Mouse (Mus musculus): Measurements from ENCODE around the gene Klhl8. TPM values are rescaled to one million over a fixed set of nuclear protein-coding genes. Genes with fewer than 3 reads are reported as not detected.
A peak's percentile ranks its signal among the peaks of the same experiment; 100 is the strongest.

Klhl8 gene
- polyA plus RNA-seq, 1 experiment from 2014 or later = 18.2 TPM

DNA sequence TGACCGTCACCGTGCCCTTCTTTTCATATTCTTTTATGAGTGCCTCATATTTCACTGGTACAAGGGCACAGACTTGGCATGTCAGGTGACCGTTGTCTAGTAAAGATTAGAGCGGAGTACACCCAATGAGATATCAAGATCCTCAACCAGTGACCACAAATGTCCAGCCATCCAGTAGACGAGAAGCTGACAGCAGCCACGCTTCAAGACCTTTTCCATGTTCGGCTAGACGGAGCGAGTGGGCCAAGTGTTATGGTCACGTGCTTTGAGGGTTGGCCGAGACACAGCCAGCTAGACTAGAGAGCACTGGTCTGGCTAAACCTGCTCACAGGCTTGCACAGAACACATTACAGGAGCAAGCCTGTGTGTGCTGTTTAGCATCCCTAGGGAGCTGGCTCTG is 50.4 kb downstream of the Klhl8 start:
- Histone ChIP-seq H3K9ac (no peak overlapping the region), H3K27ac (replicated peaks) (no peak overlapping the region), H3K9me3 (replicated peaks) (no peaks in the 10 kb centered on the region), H3K27me3 (no peaks in the 10 kb centered on the region), H3K4me2 (replicated peaks) (no peak overlapping the region), H3K4me3 (replicated peaks) (no peak overlapping the region), H3K36me3 (peaks cover 4% of the 10 kb centered on the region; the same call in 1 of the 2 replicates), H3K4me1 (peaks cover 3% of the 10 kb centered on the region; the same call in 1 of the 2 replicates)
- no peak for ATAC-seq (ENCODE audit: insufficient number of reproducible peaks, low FRiP score, low TSS enrichment, low read depth)
- WGBS = 90% methylated on average over 11 of the region's 11 CpGs

DNA sequence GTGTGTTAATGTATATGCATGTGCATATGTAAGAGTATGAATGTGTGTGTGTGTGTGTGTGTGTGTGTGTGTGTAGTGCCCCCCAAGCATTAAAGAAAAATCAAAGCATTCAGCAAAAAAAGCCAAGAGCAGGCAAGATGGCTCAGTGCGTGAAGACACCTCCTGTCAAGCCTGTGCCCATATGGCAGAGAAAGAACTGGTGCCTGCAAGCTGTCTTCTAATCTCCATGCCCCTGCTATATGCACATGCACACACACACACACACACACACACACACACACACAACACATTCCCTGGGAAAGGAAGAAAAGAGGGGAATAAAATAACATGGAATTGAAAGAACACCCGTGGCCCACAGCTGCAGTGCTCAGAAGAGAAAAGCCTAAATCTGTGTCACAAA is 53.9 kb downstream of the Klhl8 start:
- 72% methylated on average over 2 of the region's 2 CpGs for WGBS
- no peak overlapping the region for H3K4me3 ChIP-seq (replicated peaks)
- peaks cover 9% of the 10 kb centered on the region for H3K4me1 ChIP-seq
- H3K9ac ChIP-seq = no peak overlapping the region
- H3K27ac ChIP-seq (replicated peaks) = no peak overlapping the region
- no peak overlapping the region for H3K4me2 ChIP-seq (replicated peaks)
- H3K36me3 ChIP-seq = peaks cover 6% of the 10 kb centered on the region; the same call in 1 of the 2 replicates
- ATAC-seq (ENCODE audit: insufficient number of reproducible peaks, low FRiP score, low TSS enrichment, low read depth) = no peak
- H3K27me3 ChIP-seq = no peaks in the 10 kb centered on the region
- no peaks in the 10 kb centered on the region for H3K9me3 ChIP-seq (replicated peaks)

DNA sequence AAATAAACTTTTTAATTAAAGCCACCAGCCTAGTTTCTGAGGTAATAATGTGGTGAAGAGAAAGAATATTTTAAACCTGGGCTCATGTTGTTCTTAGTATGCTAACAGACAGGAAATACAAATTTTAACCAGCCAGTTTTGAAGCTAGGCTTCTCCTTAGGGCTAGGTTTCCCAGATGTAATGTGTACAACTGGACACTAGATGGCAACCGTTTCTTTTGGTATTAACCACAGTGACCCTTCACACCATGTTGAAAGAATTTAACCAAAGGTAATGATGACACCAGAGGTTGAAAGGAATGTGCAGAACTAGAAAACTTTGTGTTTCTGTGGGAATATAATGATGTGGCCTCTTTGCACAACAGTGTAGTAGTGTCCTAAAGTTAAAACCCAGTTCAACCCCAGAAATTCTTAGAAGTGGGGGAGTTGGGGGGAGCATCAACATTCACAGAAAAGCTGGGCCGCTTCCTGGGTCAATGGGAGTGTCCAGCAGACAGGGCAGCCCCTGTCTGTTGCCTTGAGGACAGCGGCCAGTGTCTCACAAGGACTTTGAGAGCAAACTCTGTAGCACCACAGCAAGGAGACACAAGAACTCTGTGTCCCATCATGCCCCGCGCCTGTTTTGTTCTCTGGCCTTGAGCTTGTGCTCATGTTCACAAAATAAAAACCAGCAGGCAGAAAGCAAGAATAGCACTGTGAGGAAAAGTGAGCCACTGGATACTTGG is 54.6 kb downstream of the Klhl8 start:
- Histone ChIP-seq H3K27ac (replicated peaks) (no peak overlapping the region), H3K4me3 (replicated peaks) (no peak overlapping the region), H3K9ac (no peak overlapping the region), H3K36me3 (peaks cover 11% of the 10 kb centered on the region; the same call in 1 of the 2 replicates), H3K4me1 (peaks cover 9% of the 10 kb centered on the region), H3K9me3 (replicated peaks) (no peaks in the 10 kb centered on the region), H3K4me2 (replicated peaks) (no peak overlapping the region), H3K27me3 (no peaks in the 10 kb centered on the region)
- 0 out of 2 replicates have a peak, but pooled peaks have one; percentile 35 for ATAC-seq (ENCODE audit: insufficient number of reproducible peaks, low FRiP score, low TSS enrichment, low read depth)
- 54% methylated on average over 5 of the region's 5 CpGs for WGBS

DNA sequence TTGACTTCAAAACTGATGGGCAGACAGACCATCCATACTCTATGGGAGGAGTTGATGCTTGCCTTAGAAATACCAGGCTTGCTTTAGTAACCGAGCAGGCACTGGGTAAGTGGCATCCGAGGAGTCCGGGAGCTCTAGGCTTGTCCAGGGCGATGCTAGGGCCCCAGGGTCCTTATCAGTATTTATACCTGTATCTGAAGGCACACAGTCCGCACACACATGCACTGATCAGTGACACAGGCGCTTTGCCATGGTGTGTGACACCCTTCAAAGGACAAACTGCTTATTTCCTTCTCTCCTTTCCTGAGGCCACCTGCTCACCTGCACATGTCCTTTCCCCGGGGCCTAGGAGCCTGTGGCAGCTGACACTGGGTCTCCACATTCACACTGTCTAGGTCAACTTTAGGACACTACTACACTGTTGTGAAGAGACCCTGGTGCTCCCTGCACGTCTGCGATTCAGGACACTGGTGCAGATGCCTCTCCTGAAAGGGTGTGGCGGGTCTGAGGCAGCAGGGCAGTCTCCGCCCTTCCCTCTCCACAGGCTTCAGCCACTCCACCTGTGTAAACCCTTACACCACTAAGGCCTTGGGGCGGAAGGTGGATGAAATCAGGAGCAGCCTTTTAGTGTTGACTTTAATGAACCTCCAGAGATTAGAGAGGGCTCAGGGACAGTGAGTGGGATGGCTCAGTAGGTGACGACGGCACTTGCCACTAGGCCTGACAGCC is 55.4 kb downstream of the Klhl8 start:
- H3K4me3 ChIP-seq (replicated peaks) = no peak overlapping the region
- peaks cover 17% of the 10 kb centered on the region; the same call in 1 of the 2 replicates for H3K36me3 ChIP-seq
- WGBS = 86% methylated on average over 14 of the region's 14 CpGs
- H3K4me2 ChIP-seq (replicated peaks) = no peak overlapping the region
- no peak overlapping the region for H3K27ac ChIP-seq (replicated peaks)
- H3K4me1 ChIP-seq = peaks cover 9% of the 10 kb centered on the region
- H3K9ac ChIP-seq = no peak overlapping the region
- no peak for ATAC-seq (ENCODE audit: insufficient number of reproducible peaks, low FRiP score, low TSS enrichment, low read depth)
- no peaks in the 10 kb centered on the region for H3K9me3 ChIP-seq (replicated peaks)
- H3K27me3 ChIP-seq = no peaks in the 10 kb centered on the region

DNA sequence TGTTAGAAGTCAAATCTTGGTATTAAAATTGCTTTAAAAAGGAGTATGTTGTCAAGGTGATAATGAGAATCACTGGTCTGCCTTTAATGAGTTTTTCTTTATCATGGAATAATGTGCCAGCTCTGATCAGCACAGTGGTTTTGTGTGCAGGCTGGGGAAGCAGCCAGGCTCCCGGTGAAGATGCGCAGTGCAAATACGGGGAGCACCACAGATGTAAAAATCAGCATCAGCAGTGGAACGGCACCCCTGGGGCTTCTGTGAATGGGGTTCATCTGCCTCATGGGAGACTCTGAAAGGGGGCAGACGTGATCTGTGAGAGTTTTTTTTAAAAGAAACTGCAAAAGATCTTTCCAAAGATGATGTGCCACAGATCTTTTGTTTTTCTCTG is 56.3 kb downstream of the Klhl8 start:
- H3K4me3 ChIP-seq (replicated peaks) = no peak overlapping the region
- H3K27ac ChIP-seq (replicated peaks) = no peak overlapping the region
- no peak for ATAC-seq (ENCODE audit: insufficient number of reproducible peaks, low FRiP score, low TSS enrichment, low read depth)
- WGBS = 81% methylated on average over 5 of the region's 5 CpGs
- H3K36me3 ChIP-seq = peaks cover 24% of the 10 kb centered on the region
- H3K9ac ChIP-seq = no peak overlapping the region
- H3K27me3 ChIP-seq = no peaks in the 10 kb centered on the region
- H3K4me1 ChIP-seq = peaks cover 9% of the 10 kb centered on the region
- H3K9me3 ChIP-seq (replicated peaks) = no peaks in the 10 kb centered on the region
- H3K4me2 ChIP-seq (replicated peaks) = no peak overlapping the region

DNA sequence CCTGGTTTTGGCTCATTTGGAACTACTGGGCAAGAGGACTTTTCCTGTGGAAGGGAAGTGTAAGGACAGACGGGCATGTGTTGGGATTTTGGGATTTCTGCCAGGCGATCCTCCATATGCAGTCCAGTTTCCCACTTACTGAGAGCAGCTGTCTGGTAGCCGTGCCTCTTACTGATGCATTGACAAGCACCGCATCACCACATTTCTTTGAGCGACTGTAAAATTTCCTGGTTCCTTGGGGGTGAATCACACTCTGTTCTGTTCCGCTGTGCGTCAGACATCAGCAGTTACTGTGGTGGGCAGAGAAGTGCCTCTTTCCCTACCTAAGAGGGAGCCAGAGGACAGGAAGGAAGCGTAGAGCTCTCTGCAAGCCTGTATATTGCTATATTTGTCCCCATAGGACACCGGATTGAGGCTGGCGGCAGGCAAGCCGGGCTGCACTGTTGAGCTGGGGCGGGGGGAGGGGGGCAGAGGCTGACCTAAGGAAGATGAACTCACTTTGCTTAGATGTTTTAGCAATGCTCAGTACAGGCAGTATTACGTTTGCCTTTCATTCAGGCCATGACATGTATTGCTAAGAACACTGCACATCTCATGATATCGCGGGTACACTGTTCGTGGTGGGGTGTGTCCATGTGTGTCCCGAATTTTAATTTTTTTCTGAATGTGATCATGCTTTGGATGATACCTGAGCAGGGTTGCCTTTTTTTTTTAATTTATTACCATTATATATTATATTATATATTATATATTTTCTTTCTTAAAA is 56.8 kb downstream of the Klhl8 start:
- Histone ChIP-seq H3K27me3 (no peaks in the 10 kb centered on the region), H3K4me2 (replicated peaks) (no peak overlapping the region), H3K36me3 (peaks cover 27% of the 10 kb centered on the region), H3K4me1 (peaks cover 9% of the 10 kb centered on the region), H3K9ac (no peak overlapping the region), H3K4me3 (replicated peaks) (no peak overlapping the region), H3K27ac (replicated peaks) (no peak overlapping the region), H3K9me3 (replicated peaks) (no peaks in the 10 kb centered on the region)
- 51% methylated on average over 17 of the region's 17 CpGs for WGBS
- ATAC-seq (ENCODE audit: insufficient number of reproducible peaks, low FRiP score, low TSS enrichment, low read depth) = peak; percentile 31; the same call in 1 of the 2 replicates

DNA sequence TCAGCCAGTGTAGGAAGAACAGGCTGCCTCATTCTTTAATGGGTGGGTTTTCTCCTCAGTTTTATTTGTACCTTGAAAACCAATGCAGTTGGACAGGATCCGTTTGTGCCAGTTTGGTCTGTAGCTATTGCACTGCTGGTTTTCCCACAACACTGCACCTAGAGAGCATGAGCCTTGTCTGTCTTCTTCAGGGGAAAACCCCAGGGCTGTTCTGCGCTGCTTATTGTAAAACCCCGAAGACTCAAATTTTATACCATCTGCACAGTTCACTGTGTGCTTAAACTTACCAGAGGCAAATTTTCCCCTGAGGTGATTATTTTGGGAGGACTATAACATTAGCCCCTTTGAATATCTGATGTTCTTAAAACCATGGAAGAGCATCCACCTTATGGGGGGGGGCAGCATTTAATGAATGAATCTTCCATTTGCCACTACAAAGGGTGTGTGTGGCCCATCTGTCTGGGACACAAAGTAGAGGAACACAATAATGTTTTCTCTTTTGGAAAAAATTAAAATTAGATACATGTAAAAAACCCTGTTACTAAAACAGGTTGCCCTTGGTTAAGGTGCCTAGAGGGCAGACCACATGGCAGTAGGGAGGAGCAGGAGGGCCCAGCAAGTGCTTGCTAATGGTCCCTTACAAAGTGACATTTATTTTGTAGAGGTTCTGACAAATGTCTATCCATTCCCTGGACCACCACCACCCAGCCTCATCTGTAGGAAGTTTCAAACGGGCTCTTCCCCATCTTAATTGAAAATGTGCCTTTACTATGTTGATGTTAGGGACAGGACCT is 58.1 kb downstream of the Klhl8 start:
- WGBS = 70% methylated on average over 4 of the region's 4 CpGs
- no peaks in the 10 kb centered on the region for H3K9me3 ChIP-seq (replicated peaks)
- peaks cover 9% of the 10 kb centered on the region for H3K4me1 ChIP-seq
- H3K36me3 ChIP-seq = peaks cover 27% of the 10 kb centered on the region
- H3K4me2 ChIP-seq (replicated peaks) = no peak overlapping the region
- no peak overlapping the region for H3K27ac ChIP-seq (replicated peaks)
- no peaks in the 10 kb centered on the region for H3K27me3 ChIP-seq
- no peak overlapping the region for H3K4me3 ChIP-seq (replicated peaks)
- no peak for ATAC-seq (ENCODE audit: insufficient number of reproducible peaks, low FRiP score, low TSS enrichment, low read depth)
- no peak overlapping the region for H3K9ac ChIP-seq

DNA sequence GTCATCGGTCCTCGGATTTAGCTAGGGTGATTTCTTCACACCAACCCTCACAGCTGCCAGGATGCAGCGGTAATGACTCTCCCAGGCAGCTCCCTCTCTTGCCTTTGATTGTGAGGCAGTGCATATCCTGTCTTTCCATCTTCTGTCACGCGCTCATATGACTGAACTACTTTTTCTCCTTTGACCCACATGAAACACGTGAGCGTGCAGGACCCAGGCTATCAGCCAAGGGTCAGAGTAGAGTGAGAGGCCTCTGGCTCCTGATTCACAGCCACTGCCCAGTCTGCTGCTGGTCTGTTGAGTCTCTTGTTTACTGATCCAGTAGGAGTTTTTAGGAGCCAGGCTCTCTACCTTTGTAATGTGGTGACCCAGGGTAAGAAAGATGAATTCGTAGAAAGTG is 62.5 kb downstream of the Klhl8 start:
- no peaks in the 10 kb centered on the region; the same call in 1 of the 2 replicates for H3K27me3 ChIP-seq
- no peak overlapping the region for H3K4me2 ChIP-seq (replicated peaks)
- H3K27ac ChIP-seq (replicated peaks) = no peak overlapping the region
- H3K4me3 ChIP-seq (replicated peaks) = no peak overlapping the region
- H3K9ac ChIP-seq = no peak overlapping the region
- no peak for ATAC-seq (ENCODE audit: insufficient number of reproducible peaks, low FRiP score, low TSS enrichment, low read depth)
- H3K4me1 ChIP-seq = peaks cover 15% of the 10 kb centered on the region
- 85% methylated on average over 8 of the region's 8 CpGs for WGBS
- H3K9me3 ChIP-seq (replicated peaks) = no peaks in the 10 kb centered on the region
- H3K36me3 ChIP-seq = peaks cover 27% of the 10 kb centered on the region

DNA sequence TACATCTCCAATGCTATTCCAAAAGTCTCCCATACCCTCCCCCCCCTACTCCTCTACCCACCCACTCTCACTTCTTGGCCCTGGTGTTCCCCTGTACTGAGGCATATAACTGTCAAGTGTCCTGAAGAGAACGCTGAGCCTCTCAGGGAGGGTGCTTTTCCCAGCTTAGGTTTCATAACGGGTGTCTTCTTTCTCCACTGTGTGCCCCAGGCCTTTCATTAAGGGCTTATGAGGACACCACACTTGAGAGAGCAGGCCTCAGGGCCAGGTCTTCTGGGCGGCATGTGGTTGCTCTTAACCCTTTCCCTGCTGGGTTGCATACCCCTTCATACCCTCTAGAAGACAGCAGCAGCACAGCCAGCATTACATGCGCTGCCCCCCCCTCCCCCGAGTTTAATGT is 64.5 kb downstream of the Klhl8 start:
- Histone ChIP-seq H3K27ac (replicated peaks) (no peak overlapping the region), H3K4me2 (replicated peaks) (no peak overlapping the region), H3K36me3 (peaks cover 30% of the 10 kb centered on the region; the same call in 1 of the 2 replicates), H3K4me3 (replicated peaks) (no peak overlapping the region), H3K27me3 (no peaks in the 10 kb centered on the region; the same call in 1 of the 2 replicates), H3K9ac (no peak overlapping the region), H3K4me1 (peaks cover 15% of the 10 kb centered on the region), H3K9me3 (replicated peaks) (no peaks in the 10 kb centered on the region)
- WGBS = 31% methylated on average over 5 of the region's 5 CpGs
- peak; percentile 63; the same call in 1 of the 2 replicates for ATAC-seq (ENCODE audit: insufficient number of reproducible peaks, low FRiP score, low TSS enrichment, low read depth)

DNA sequence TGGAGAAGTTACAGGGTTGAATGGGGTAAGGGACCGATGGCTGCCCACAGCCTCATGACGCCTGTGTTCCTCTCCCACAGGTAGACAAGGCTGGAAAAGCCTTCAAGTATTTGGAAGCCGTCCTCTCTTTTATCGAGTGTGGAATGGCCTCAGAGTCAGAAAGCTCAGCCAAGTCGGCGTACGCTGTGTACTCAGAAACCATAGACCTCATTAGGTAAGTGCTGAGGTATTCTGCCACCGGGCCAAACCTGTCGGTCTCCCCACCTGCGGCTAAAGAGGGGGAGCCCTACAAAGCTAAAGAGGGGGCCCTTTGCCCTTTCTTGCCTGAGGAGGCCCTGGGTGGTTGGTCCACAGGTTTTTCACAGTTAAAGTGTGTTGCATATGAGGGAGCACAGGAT is 64.9 kb downstream of the Klhl8 start:
- Histone ChIP-seq H3K4me3 (replicated peaks) (no peak overlapping the region), H3K9ac (no peak overlapping the region), H3K9me3 (replicated peaks) (no peaks in the 10 kb centered on the region), H3K4me2 (replicated peaks) (no peak overlapping the region), H3K36me3 (peaks cover 26% of the 10 kb centered on the region; the same call in 1 of the 2 replicates), H3K4me1 (peaks cover 15% of the 10 kb centered on the region), H3K27ac (replicated peaks) (0 out of 2 replicates have a peak overlapping the region, but pooled peaks have one; percentile 17), H3K27me3 (no peaks in the 10 kb centered on the region; the same call in 1 of the 2 replicates)
- WGBS = 48% methylated on average over 10 of the region's 10 CpGs
- ATAC-seq (ENCODE audit: insufficient number of reproducible peaks, low FRiP score, low TSS enrichment, low read depth) = no peak
